Mouse (Mus musculus): ENCODE measurements around the gene Srp54c. TPM values are rescaled to one million over a fixed set of nuclear protein-coding genes. Genes with fewer than 3 reads are reported as not detected.

Srp54c gene
- total and polyA plus RNA-seq, 3 experiments = 47.7 to 104 (median 90.0) TPM

GRCm38 (mm10) chr12:55309501-55309900, 79.5 kb downstream of the Srp54c start:
- H3K9me3 ChIP-seq (replicated peaks; ENCODE audit: low read length) = no peaks in the 10 kb centered on the region
- peaks cover 27 to 74% of the 10 kb centered on the region in 2 experiments for H3K36me3 ChIP-seq (replicated peaks in 1 of 2; ENCODE audit: control insufficient read depth in 1 of 2, insufficient read depth in 1 of 2, low read length in 1 of 2)
- H3K4me1 ChIP-seq (ENCODE audit: control insufficient read depth in 1 of 2, insufficient read depth in 2 of 2) = peaks cover 0 to 9% of the 10 kb centered on the region in 2 experiments; a peak in 2 of 4 replicates
- no peak for DNase-seq (ENCODE audit: extremely low read depth)
- no peak overlapping the region for H3K27ac ChIP-seq (ENCODE audit: insufficient read depth, low read depth)
- in situ Hi-C loops (cut with MboI; ENCODE audit: low pct_ligation_motif_present, low pct_unique_long_range_greater_than_20kb, low sequenced_read_pairs) (no loop called here), dilution Hi-C loops (cut with MboI; ENCODE audit: extremely low pct_ligation_motif_present, extremely low pct_unique_long_range_greater_than_20kb, low sequenced_read_pairs) (no loop called here)
- H3K9ac ChIP-seq (ENCODE audit: insufficient read depth, low read depth) = no peak overlapping the region
- no peak for TF ChIP-seq ELF1 (IDR thresholded peaks at IDR 0.05; ENCODE audit: low read depth, low read length)
- no peak for TF ChIP-seq EP300 (IDR thresholded peaks at IDR 0.05; ENCODE audit: low read length)
- TF ChIP-seq ZNF384 (IDR thresholded peaks at IDR 0.05; ENCODE audit: low read depth, low read length) = no peak
- H3K79me2 ChIP-seq (replicated peaks; ENCODE audit: control insufficient read depth, extremely low read depth, insufficient read depth, poor library complexity, severe bottlenecking) = peaks cover 11% of the 10 kb centered on the region
- H3K27me3 ChIP-seq (replicated peaks) = no peaks in the 10 kb centered on the region
- no peak overlapping the region for H3K4me2 ChIP-seq (ENCODE audit: insufficient read depth, low read depth, poor library complexity, severe bottlenecking)
- no peak overlapping the region for H3K4me3 ChIP-seq (replicated peaks in 1 of 3; ENCODE audit: low read depth in 2 of 3, low read length in 2 of 3, poor library complexity in 1 of 3)

GRCm38 (mm10) chr12:55311841-55312240, 81.9 kb downstream of the Srp54c start:
- in situ Hi-C loops (cut with MboI; ENCODE audit: low pct_ligation_motif_present, low pct_unique_long_range_greater_than_20kb, low sequenced_read_pairs) = no loop called here
- Histone ChIP-seq H3K27me3 (replicated peaks) (no peaks in the 10 kb centered on the region), H3K4me3 (replicated peaks in 1 of 3; ENCODE audit: low read depth in 2 of 3, low read length in 2 of 3, poor library complexity in 1 of 3) (no peak overlapping the region), H3K79me2 (replicated peaks; ENCODE audit: control insufficient read depth, extremely low read depth, insufficient read depth, poor library complexity, severe bottlenecking) (no peaks in the 10 kb centered on the region; the same call in none of the 2 replicates), H3K9me3 (replicated peaks; ENCODE audit: low read length) (no peaks in the 10 kb centered on the region), H3K4me1 (ENCODE audit: control insufficient read depth in 1 of 2, insufficient read depth in 2 of 2) (peaks cover 0 to 7% of the 10 kb centered on the region in 2 experiments; a peak in 2 of 4 replicates), H3K36me3 (replicated peaks in 1 of 2; ENCODE audit: control insufficient read depth in 1 of 2, insufficient read depth in 1 of 2, low read length in 1 of 2) (peaks cover 30 to 80% of the 10 kb centered on the region in 2 experiments), H3K4me2 (ENCODE audit: insufficient read depth, low read depth, poor library complexity, severe bottlenecking) (no peak overlapping the region), H3K9ac (ENCODE audit: insufficient read depth, low read depth) (no peak overlapping the region), H3K27ac (ENCODE audit: insufficient read depth, low read depth) (no peak overlapping the region)
- no peak for DNase-seq (ENCODE audit: extremely low read depth)
- dilution Hi-C loops (cut with MboI; ENCODE audit: extremely low pct_ligation_motif_present, extremely low pct_unique_long_range_greater_than_20kb, low sequenced_read_pairs) = no loop called here
- TF ChIP-seq ELF1 (IDR thresholded peaks at IDR 0.05; ENCODE audit: low read depth, low read length) (no peak), ZNF384 (IDR thresholded peaks at IDR 0.05; ENCODE audit: low read depth, low read length) (no peak)

Other genes starting within 250 kb of the Srp54c start
- not detected in 2 replicates for gene Gm20403, start 243.6 kb upstream of the Srp54c start, total RNA-seq (2012; rRNA removed)
- gene Gm20403, start 243.6 kb upstream of the Srp54c start, total RNA-seq (2014; rRNA removed) = not detected in 2 replicates
- not detected in 2 replicates for gene Gm20403, start 243.6 kb upstream of the Srp54c start, polyA plus RNA-seq (2012; ENCODE audit: insufficient read length, low read depth)
- 41.7 and 51.2 TPM in 2 replicates for gene Baz1a, start 215.8 kb upstream of the Srp54c start, total RNA-seq (2012; rRNA removed)
- 89.0 and 95.0 TPM in 2 replicates for gene Baz1a, start 215.8 kb upstream of the Srp54c start, total RNA-seq (2014; rRNA removed)
- gene Baz1a, start 215.8 kb upstream of the Srp54c start, polyA plus RNA-seq (2012; ENCODE audit: insufficient read length, low read depth) = 55.6 and 56.0 TPM in 2 replicates
- 14.8 and 16.8 TPM in 2 replicates for gene 2700097O09Rik, start 150.1 kb upstream of the Srp54c start, total RNA-seq (2012; rRNA removed)
- gene 2700097O09Rik, start 150.1 kb upstream of the Srp54c start, total RNA-seq (2014; rRNA removed) = 31.0 and 35.9 TPM in 2 replicates
- 13.7 and 15.0 TPM in 2 replicates for gene 2700097O09Rik, start 150.1 kb upstream of the Srp54c start, polyA plus RNA-seq (2012; ENCODE audit: insufficient read length, low read depth)
- 70.7 and 78.6 TPM in 2 replicates for gene Srp54a, start 149.9 kb upstream of the Srp54c start, total RNA-seq (2012; rRNA removed)
- 101 and 127 TPM in 2 replicates for gene Srp54a, start 149.9 kb upstream of the Srp54c start, total RNA-seq (2014; rRNA removed)
- gene Srp54a, start 149.9 kb upstream of the Srp54c start, polyA plus RNA-seq (2012; ENCODE audit: insufficient read length, low read depth) = 126 and 161 TPM in 2 replicates
- gene Fam177a, start 105.7 kb upstream of the Srp54c start, total RNA-seq (2012; rRNA removed) = 11.1 and 11.8 TPM in 2 replicates
- 12.5 and 13.3 TPM in 2 replicates for gene Fam177a, start 105.7 kb upstream of the Srp54c start, total RNA-seq (2014; rRNA removed)
- gene Fam177a, start 105.7 kb upstream of the Srp54c start, polyA plus RNA-seq (2012; ENCODE audit: insufficient read length, low read depth) = 3.6 TPM in 1 of 2 replicates, not detected in the other
- 113 and 118 TPM in 2 replicates for gene Srp54b, start 75.1 kb upstream of the Srp54c start, total RNA-seq (2012; rRNA removed)
- gene Srp54b, start 75.1 kb upstream of the Srp54c start, total RNA-seq (2014; rRNA removed) = 49.4 and 62.8 TPM in 2 replicates
- gene Srp54b, start 75.1 kb upstream of the Srp54c start, polyA plus RNA-seq (2012; ENCODE audit: insufficient read length, low read depth) = 59.1 and 78.6 TPM in 2 replicates
- gene 1700047I17Rik2, start 30.6 kb upstream of the Srp54c start, total RNA-seq (2012; rRNA removed) = not detected in 2 replicates
- gene 1700047I17Rik2, start 30.6 kb upstream of the Srp54c start, total RNA-seq (2014; rRNA removed) = not detected in 2 replicates
- 15.1 and 17.6 TPM in 2 replicates for gene 1700047I17Rik2, start 30.6 kb upstream of the Srp54c start, polyA plus RNA-seq (2012; ENCODE audit: insufficient read length, low read depth)
- 25.7 and 27.9 TPM in 2 replicates for gene 1110008L16Rik, start 69.4 kb downstream of the Srp54c start, total RNA-seq (2012; rRNA removed)
- 32.6 and 37.0 TPM in 2 replicates for gene 1110008L16Rik, start 69.4 kb downstream of the Srp54c start, total RNA-seq (2014; rRNA removed)
- 26.8 and 28.9 TPM in 2 replicates for gene 1110008L16Rik, start 69.4 kb downstream of the Srp54c start, polyA plus RNA-seq (2012; ENCODE audit: insufficient read length, low read depth)
- 13.7 and 17.0 TPM in 2 replicates for gene Ppp2r3c, start 72.8 kb downstream of the Srp54c start, total RNA-seq (2012; rRNA removed)
- gene Ppp2r3c, start 72.8 kb downstream of the Srp54c start, total RNA-seq (2014; rRNA removed) = 31.1 and 34.5 TPM in 2 replicates
- 29.9 and 36.8 TPM in 2 replicates for gene Ppp2r3c, start 72.8 kb downstream of the Srp54c start, polyA plus RNA-seq (2012; ENCODE audit: insufficient read length, low read depth)
- gene Psma6, start 154.1 kb downstream of the Srp54c start, total RNA-seq (2012; rRNA removed) = 271 and 319 TPM in 2 replicates
- 585 and 610 TPM in 2 replicates for gene Psma6, start 154.1 kb downstream of the Srp54c start, total RNA-seq (2014; rRNA removed)
- gene Psma6, start 154.1 kb downstream of the Srp54c start, polyA plus RNA-seq (2012; ENCODE audit: insufficient read length, low read depth) = 307 and 352 TPM in 2 replicates

Measured in CH12.LX (cell line).